Mouse (Mus musculus) bone marrow macrophage, adult 2 months (primary cell): ENCODE results near the gene Ankrd34a.

Source experiments
- CTCF ChIP-seq: IDR thresholded peaks from 2 replicates; pipeline ENCODE4 v1.5.1; 2012; ENCODE audit warnings: low read depth, mild to moderate bottlenecking, low read length, moderate library complexity
- POLR2A ChIP-seq: IDR thresholded peaks from 2 replicates; pipeline ENCODE4 v1.6.1; 2012; ENCODE audit warnings: mild to moderate bottlenecking, low read depth, low read length, borderline replicate concordance

DNA sequence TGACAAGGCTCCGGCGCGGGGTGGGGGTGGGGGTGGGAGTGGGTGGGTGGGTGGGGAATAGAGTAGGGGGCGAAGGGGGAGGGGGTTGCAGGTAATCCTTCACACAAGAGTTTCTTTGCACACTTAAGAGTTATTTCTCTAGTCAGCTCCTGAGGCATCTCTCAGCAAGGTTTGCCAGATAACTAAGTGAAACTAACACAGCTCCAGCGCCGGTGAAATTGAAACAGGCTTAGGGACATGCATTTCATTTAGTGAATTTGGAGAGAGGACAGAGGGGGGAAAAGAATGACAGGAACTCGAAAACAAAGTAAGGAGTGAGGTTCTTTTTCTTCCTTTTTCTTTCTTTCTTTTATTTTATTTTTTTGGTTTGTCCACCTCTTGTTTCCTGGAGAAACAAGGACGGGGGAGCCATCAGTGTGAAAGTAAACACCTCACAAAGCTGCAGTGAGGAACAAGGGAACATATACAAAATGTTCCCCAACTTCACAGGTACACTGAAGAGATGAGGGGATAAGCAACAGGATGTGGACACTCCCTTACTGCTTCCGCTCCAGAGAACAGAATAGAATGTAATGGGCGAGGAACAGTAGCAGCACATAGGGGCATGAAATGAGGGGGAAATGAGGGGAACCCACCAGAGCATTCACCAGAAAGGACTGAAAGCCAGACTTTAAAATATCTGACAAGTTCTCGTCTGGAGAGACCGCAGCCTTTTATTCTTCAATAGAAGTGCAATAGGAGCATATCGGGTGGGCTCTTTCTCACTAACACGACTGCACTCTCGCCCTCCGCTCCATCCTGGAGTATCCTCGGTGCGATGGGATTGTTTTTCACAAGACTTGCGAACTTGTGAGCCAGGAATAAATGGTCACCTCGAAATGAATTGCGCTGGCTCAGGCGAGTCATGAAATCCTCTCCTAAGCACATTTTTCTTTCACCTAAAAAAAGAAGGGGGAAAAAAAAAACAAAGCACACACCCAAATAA, 39.5 kb upstream of the Ankrd34a start:
- TF ChIP-seq POLR2A, result no peak
- no peak for TF ChIP-seq CTCF
